Mouse (Mus musculus): ENCODE results near the gene Nrcam. TPM values are rescaled to one million over a fixed set of nuclear protein-coding genes. Genes with fewer than 3 reads are reported as not detected.
A peak's percentile ranks its signal among the peaks of the same experiment; 100 is the strongest.

Nrcam gene
- total RNA-seq, 2 experiments from 2014 or later, result 0.30 to 0.94 TPM

DNA sequence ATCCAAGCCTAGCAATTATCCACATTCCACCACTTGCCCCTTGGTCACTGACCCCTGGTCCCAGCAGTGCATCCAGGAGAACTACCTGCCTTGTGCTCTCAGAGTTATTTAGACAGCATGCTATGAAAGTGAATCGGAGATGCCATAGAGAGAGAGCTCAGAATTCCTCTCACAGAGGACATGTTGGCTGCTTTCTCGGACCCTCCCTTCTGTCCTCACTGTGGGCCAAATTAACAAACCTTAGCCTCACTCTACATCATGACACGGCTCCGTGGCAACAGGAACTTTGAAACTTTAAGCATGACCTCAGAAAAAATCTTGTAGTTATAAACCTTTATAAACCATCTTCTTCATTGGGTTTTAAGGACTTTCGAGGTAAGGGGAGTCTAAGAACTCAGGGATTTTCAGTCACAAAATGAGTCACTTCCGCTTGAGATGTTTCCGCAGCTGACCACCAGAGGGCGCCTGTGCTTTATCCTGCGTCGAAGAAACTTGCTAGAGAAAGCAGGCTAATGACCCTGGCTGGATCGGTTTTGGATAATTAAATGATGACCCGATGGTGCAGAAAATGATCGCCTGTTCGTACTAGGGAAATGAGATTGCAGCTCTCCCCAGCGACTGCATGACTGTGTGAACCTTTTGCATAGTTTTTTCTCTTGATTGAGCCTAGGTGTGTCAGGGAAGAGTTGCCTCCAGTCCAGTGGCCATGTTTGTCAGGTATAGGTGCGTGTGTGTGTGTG, 272.9 kb downstream of the Nrcam start:
- intact Hi-C loops (cut with DNase I), result loop anchor here (5.0 kb wide), 1 partner anchor 586 kb away; no protein-coding TSS in a partner anchor
- DNase-seq, result peak; percentile 45 to 68

DNA sequence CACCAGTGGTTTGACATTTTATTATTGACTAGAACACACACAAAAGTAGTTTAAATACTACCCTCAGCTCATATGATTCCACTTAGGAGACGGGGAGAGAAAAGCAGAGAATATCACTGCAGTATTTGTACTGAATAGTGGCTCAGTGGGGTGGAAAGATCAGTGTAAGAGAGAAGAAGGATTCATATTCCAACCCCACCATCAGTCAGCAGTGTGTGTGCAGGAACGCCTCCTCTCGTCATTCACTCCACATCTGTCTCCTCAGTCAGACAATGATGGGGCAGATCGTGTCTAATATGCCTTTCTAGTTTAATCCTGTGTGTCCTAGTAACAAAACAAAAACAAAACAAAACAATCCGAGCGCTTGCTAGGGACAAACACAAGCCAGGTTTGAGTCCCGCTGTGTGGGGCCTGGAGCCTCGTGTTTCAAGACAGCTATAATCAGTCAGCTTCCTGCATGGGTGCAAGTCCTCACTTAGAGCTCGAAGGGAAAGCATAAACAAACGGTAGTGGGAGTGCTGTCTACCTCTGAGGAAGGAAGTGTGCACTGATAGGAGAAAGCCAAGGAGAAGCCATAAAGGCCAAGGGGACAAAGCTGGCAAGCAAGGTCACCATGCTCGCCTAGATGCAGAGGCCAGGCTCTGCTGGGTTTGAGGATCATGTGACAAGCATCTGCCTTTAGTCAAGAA, 273.7 kb downstream of the Nrcam start:
- intact Hi-C loops (cut with DNase I), result loop anchor here (5.0 kb wide), 1 partner anchor 585 kb away; no protein-coding TSS in a partner anchor
- DNase-seq, result no peak

DNA sequence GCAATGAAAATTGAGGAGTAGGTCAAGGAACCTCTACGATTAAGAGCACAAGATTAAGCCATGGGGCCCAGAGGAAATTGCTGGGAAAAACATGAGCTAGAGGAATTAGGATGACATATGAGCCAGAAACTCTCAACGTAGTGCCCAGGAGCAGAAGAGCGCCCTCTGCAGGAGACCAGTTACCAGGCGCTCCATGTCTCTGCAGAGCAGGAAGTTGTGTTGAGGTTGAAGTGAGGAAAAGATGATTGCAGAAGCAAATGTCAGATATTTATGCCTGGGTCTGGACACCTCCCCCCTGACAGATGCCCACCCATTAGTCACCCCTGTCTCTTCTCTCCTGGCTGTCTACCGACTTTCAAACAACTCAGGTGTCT, 274.3 kb downstream of the Nrcam start:
- no peak for DNase-seq
- intact Hi-C loops (cut with DNase I), result loop anchor here (5.0 kb wide), 1 partner anchor 584 kb away; no protein-coding TSS in a partner anchor

- intact Hi-C loops (cut with DNase I), result no loop called here
- DNase-seq, result no peak
These were observed 288.3 kb downstream of the Nrcam start for GRCm38 (mm10) chr12:44617001-44617421.

DNA sequence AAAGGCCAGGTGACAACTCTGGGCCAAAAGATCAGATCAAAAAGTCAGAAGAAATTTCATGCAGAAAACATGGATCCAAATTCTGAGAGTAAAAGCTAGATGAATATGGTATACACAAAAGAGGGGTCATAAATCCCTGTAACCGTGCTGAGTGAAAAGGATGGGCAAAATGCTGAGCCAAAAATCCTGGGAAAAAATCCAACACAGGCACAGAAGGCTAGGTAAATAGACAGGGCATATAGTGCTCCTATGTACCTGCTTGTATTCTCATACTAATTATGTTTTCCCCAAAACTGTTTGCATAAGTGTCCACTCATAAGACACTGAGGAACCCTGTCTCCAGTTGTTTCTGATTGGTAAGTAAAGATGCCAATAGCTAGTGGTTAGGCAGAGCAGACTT, 288.8 kb downstream of the Nrcam start:
- DNase-seq, result no peak
- intact Hi-C loops (cut with DNase I), result no loop called here

- DNase-seq, result no peak
- intact Hi-C loops (cut with DNase I), result no loop called here
These were observed 310.7 kb downstream of the Nrcam start for GRCm38 (mm10) chr12:44639341-44639921.

DNA sequence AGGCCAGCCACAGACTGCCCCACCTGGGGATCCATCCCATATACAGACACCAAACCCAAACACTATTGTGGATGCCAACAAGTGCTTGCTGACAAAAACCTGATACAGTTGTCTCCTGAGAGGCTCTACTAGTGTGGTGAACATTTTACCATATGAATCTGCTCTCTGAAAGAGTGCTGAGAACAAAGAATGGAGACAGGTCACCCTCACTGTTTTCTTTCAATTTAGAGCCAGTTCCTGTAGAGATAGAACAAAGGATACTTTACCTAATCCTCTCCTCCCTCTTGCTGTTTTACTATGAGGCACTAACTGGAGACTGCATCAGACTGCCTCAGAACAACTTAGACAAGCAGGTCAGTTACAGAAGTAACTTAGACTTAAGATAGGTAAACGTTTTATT, 311.9 kb downstream of the Nrcam start:
- intact Hi-C loops (cut with DNase I), result no loop called here
- DNase-seq, result no peak

Other genes with a start within 250 kb of the Nrcam start
- 10 to 100 TPM; 42.5 to 45.6 TPM for gene Dnajb9, start 118.6 kb upstream of the Nrcam start, total RNA-seq (2021)
- gene Pnpla8, start 107.5 kb upstream of the Nrcam start, total RNA-seq (2021), result 100 to 1,000 TPM; 146 to 161 TPM